In genomic region chr11:32908723-32909411, GRCm38 (mm10) we compare ENCODE assay signal across 17 mouse cellular contexts.
DNase-seq lines count a peak whose midpoint lies in the region; ATAC-seq and TF ChIP-seq lines count a peak whose summit lies in the region.
"Had no signal": no experiment of that assay in that cellular context is flagged by ENCODE, and none has a peak within 500 bp of the region (broad histone marks: within the 10 kb centered on the region; RNA-seq: fewer than 3 reads in every experiment).

No protein-coding gene starts in this region.

- TF ChIP-seq CTCF in CH12.LX (conservative IDR thresholded peaks at IDR 0.05 in 1 of 2, IDR thresholded peaks at IDR 0.05 in 1 of 2; ENCODE audit: low read depth in 2 of 2, low read length in 2 of 2), result no peak
- TF ChIP-seq CTCF in brain, embryonic 14.5 days (IDR thresholded peaks at IDR 0.05; ENCODE audit: borderline replicate concordance, extremely low read depth, insufficient read depth, insufficient read length), result no peak

- peak; percentile 81 for DNase-seq in midbrain, embryonic 11.5 days (ENCODE audit: low spot score, missing footprints)
- DNase-seq in CH12.LX (ENCODE audit: extremely low read depth), result peak; percentile 18
- DNase-seq in brain, embryonic 14.5 days (ENCODE audit: low read depth), result peak; percentile 32
- DNase-seq in forebrain, embryonic 11.5 days (ENCODE audit: low spot score), result no peak
- DNase-seq in kidney, adult 9 months, result no peak
- DNase-seq: adrenal gland, postnatal 14 days; cerebellum, adult 2 months; gastrocnemius, postnatal 10 days; heart, adult 18-20 months; heart, postnatal 14 days had no signal

- H3K9ac ChIP-seq in midbrain, embryonic 11.5 days (ENCODE audit: low read length), result no peak overlapping the region
- H3K9ac ChIP-seq in midbrain, embryonic 13.5 days (replicated peaks), result no peak overlapping the region
- H3K9ac ChIP-seq in CH12.LX (ENCODE audit: insufficient read depth, low read depth), result no peak overlapping the region
- H3K9ac ChIP-seq in forebrain, embryonic 11.5 days (ENCODE audit: low read length), result no peak overlapping the region
- H3K9ac ChIP-seq: forebrain, embryonic 12.5 days; heart, embryonic 15.5 days; hindbrain, embryonic 14.5 days had no signal

- ATAC-seq in midbrain, embryonic 11.5 days (ENCODE audit: low FRiP score), result no peak
- ATAC-seq in midbrain, embryonic 13.5 days, result no peak
- ATAC-seq in forebrain, embryonic 11.5 days (replicated peaks; ENCODE audit: low FRiP score), result no peak
- ATAC-seq: activated CD4-positive, CD25-positive, alpha-beta regulatory T cell, adult 4 months; forebrain, embryonic 16.5 days had no signal

- no peak overlapping the region for H3K27ac ChIP-seq in midbrain, embryonic 11.5 days (ENCODE audit: low read depth, low read length)
- H3K27ac ChIP-seq in midbrain, embryonic 13.5 days, result no peak overlapping the region
- no peak overlapping the region for H3K27ac ChIP-seq in CH12.LX (ENCODE audit: insufficient read depth, low read depth)
- no peak overlapping the region for H3K27ac ChIP-seq in forebrain, embryonic 11.5 days (ENCODE audit: low read depth, low read length)
- H3K27ac ChIP-seq: forebrain, embryonic 12.5 days; heart, embryonic 10.5 days; heart, embryonic 15.5 days; hindbrain, embryonic 14.5 days had no signal

- no peak for TF ChIP-seq RAD21 in CH12.LX (IDR thresholded peaks at IDR 0.05; ENCODE audit: low read depth, low read length)

- no peak overlapping the region for H3K4me2 ChIP-seq in midbrain, embryonic 11.5 days
- no peak overlapping the region for H3K4me2 ChIP-seq in midbrain, embryonic 13.5 days (replicated peaks)
- no peak overlapping the region for H3K4me2 ChIP-seq in CH12.LX (ENCODE audit: insufficient read depth, low read depth, poor library complexity, severe bottlenecking)
- H3K4me2 ChIP-seq in forebrain, embryonic 11.5 days (ENCODE audit: low read depth, low read length, severe bottlenecking), result no peak overlapping the region
- H3K4me2 ChIP-seq: forebrain, embryonic 12.5 days; heart, embryonic 15.5 days; hindbrain, embryonic 14.5 days had no signal

- no peaks in the 10 kb centered on the region for H3K79me2 ChIP-seq in CH12.LX (replicated peaks; ENCODE audit: control insufficient read depth, extremely low read depth, insufficient read depth, poor library complexity, severe bottlenecking)

- TF ChIP-seq POLR2A in CH12.LX (IDR thresholded peaks at IDR 0.05; ENCODE audit: low read depth, low read length), result no peak
- no peak for TF ChIP-seq POLR2A in brain, embryonic 14.5 days (IDR thresholded peaks at IDR 0.05; ENCODE audit: borderline replicate concordance, extremely low read depth, insufficient read depth, insufficient read length, poor library complexity, severe bottlenecking)

- no peaks in the 10 kb centered on the region for H3K4me1 ChIP-seq in midbrain, embryonic 11.5 days (ENCODE audit: control insufficient read depth, insufficient read depth, low read length)
- H3K4me1 ChIP-seq in midbrain, embryonic 13.5 days (replicated peaks), result 0 out of 2 replicates have a peak, but pooled peaks cover 2% of the 10 kb centered on the region
- H3K4me1 ChIP-seq in CH12.LX (ENCODE audit: control insufficient read depth in 1 of 2, insufficient read depth in 2 of 2), result peaks cover 2 to 21% of the 10 kb centered on the region in 2 experiments
- no peaks in the 10 kb centered on the region for H3K4me1 ChIP-seq in forebrain, embryonic 11.5 days (replicated peaks; ENCODE audit: control insufficient read depth, insufficient read depth, low read length)
- H3K4me1 ChIP-seq: forebrain, embryonic 12.5 days had no signal

- dilution Hi-C loops in CH12.LX (cut with MboI; ENCODE audit: extremely low pct_ligation_motif_present, extremely low pct_unique_long_range_greater_than_20kb, low sequenced_read_pairs), result no loop called here

- no peaks in the 10 kb centered on the region for H3K9me3 ChIP-seq in midbrain, embryonic 11.5 days (ENCODE audit: control insufficient read depth, low read length)
- no peaks in the 10 kb centered on the region for H3K9me3 ChIP-seq in midbrain, embryonic 13.5 days
- no peaks in the 10 kb centered on the region for H3K9me3 ChIP-seq in CH12.LX (replicated peaks; ENCODE audit: low read length)
- H3K9me3 ChIP-seq in forebrain, embryonic 11.5 days (ENCODE audit: control insufficient read depth, low read length), result no peaks in the 10 kb centered on the region
- H3K9me3 ChIP-seq: forebrain, embryonic 12.5 days; heart, embryonic 10.5 days; heart, embryonic 15.5 days had no signal

- 83% methylated on average over 14 of the region's 14 CpGs for WGBS in midbrain, embryonic 11.5 days
- WGBS in midbrain, embryonic 13.5 days, result 76% methylated on average over 14 of the region's 14 CpGs
- WGBS in forebrain, embryonic 11.5 days, result 86% methylated on average over 14 of the region's 14 CpGs

- H3K4me3 ChIP-seq in midbrain, embryonic 11.5 days (ENCODE audit: low read depth, low read length), result no peak overlapping the region
- no peak overlapping the region for H3K4me3 ChIP-seq in midbrain, embryonic 13.5 days (replicated peaks)
- no peak overlapping the region for H3K4me3 ChIP-seq in CH12.LX (replicated peaks in 1 of 3; ENCODE audit: low read depth in 2 of 3, low read length in 2 of 3, poor library complexity in 1 of 3)
- H3K4me3 ChIP-seq in forebrain, embryonic 11.5 days (ENCODE audit: low read depth, low read length), result no peak overlapping the region
- H3K4me3 ChIP-seq: forebrain, embryonic 12.5 days; heart, embryonic 10.5 days; heart, embryonic 15.5 days had no signal

- no peaks in the 10 kb centered on the region for H3K36me3 ChIP-seq in midbrain, embryonic 11.5 days (ENCODE audit: control insufficient read depth, insufficient read depth, low read length)
- no peaks in the 10 kb centered on the region for H3K36me3 ChIP-seq in midbrain, embryonic 13.5 days
- no peaks in the 10 kb centered on the region for H3K36me3 ChIP-seq in CH12.LX (replicated peaks in 1 of 2; ENCODE audit: control insufficient read depth in 1 of 2, insufficient read depth in 1 of 2, low read length in 1 of 2)
- no peaks in the 10 kb centered on the region for H3K36me3 ChIP-seq in forebrain, embryonic 11.5 days (ENCODE audit: control insufficient read depth, insufficient read depth, low read length)
- H3K36me3 ChIP-seq: forebrain, embryonic 12.5 days; heart, embryonic 10.5 days; heart, embryonic 15.5 days had no signal

- in situ Hi-C loops in CH12.LX (cut with MboI; ENCODE audit: low pct_ligation_motif_present, low pct_unique_long_range_greater_than_20kb, low sequenced_read_pairs), result no loop called here

- no peak for TF ChIP-seq EP300 in CH12.LX (IDR thresholded peaks at IDR 0.05; ENCODE audit: low read length)

- no peaks in the 10 kb centered on the region for H3K27me3 ChIP-seq in midbrain, embryonic 11.5 days (ENCODE audit: control insufficient read depth, insufficient read depth, low read length)
- H3K27me3 ChIP-seq in midbrain, embryonic 13.5 days, result no peaks in the 10 kb centered on the region
- H3K27me3 ChIP-seq in CH12.LX (replicated peaks), result peaks cover 10% of the 10 kb centered on the region
- no peaks in the 10 kb centered on the region for H3K27me3 ChIP-seq in forebrain, embryonic 11.5 days (ENCODE audit: control insufficient read depth, insufficient read depth, low read length)

TF ChIP-seq in CH12.LX, 34 proteins besides CTCF, POLR2A, EP300 and RAD21:
- peak; percentile 81 for TF ChIP-seq ZNF384 (IDR thresholded peaks at IDR 0.05; ENCODE audit: low read depth, low read length)
- no peak for TF ChIP-seq NELFE (IDR thresholded peaks at IDR 0.05; ENCODE audit: low read depth, low read length)

Comparison
In these comparisons a context has a peak if more than half of its experiments do, and no peak if none do; other contexts are left out.
1. DNase-seq: peak in midbrain, embryonic 11.5 days (single experiment), CH12.LX (single experiment) and brain, embryonic 14.5 days (single experiment); none in forebrain, embryonic 11.5 days (single experiment) and kidney, adult 9 months (single experiment).